Mouse (Mus musculus) layer of hippocampus, postnatal 36 days (tissue): ENCODE measurements around the gene Tceal5. TPM values are rescaled to one million over a fixed set of nuclear protein-coding genes. Genes with fewer than 3 reads are reported as not detected.
"Not testable (repeated sequence)": the region's sequence is repeated elsewhere in the genome, so short reads cannot be mapped to it uniquely, and the experiment has no call there.

ENCODE experiments used
- DNase-seq, 2 experiments: peaks; one replicate each; pipeline ENCODE4 v3.0.0; 2022
- total RNA-seq, 2 experiments: library from RNA; stranded (reverse); gene quantifications; 2 replicates each; pipeline ENCODE4 v1.2.3; 2021

The Tceal5 gene
- 100 to 1,000 TPM in 1 of 2 experiments, 10 to 100 TPM in 1; 98.7 to 127 TPM for total RNA-seq

DNA sequence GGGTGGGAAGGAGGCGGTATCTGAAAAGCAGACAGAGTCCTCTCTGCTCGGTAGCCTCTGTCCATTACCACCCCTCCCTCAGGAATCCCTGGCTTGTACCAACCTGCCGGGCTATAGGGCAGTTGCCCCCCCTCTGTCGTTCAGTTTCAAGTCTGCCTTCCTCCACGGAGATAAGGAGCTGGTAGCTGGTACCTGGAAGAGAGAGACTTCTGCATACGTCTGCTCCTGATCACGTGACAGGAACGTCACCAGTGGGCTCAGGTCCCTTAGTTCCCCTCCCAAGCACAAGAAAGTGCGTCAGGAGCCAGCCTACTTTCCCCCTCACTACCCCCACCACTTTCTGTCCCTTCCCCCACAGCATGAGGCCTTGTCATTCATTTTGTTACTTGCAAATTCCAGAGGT lies at the start of gene Tceal5:
Gene Tceal5, minus strand, starts transcription at position 213 of the 403 bp plus-strand sequence.
- DNase-seq = peak; percentile 27 to 49

DNA sequence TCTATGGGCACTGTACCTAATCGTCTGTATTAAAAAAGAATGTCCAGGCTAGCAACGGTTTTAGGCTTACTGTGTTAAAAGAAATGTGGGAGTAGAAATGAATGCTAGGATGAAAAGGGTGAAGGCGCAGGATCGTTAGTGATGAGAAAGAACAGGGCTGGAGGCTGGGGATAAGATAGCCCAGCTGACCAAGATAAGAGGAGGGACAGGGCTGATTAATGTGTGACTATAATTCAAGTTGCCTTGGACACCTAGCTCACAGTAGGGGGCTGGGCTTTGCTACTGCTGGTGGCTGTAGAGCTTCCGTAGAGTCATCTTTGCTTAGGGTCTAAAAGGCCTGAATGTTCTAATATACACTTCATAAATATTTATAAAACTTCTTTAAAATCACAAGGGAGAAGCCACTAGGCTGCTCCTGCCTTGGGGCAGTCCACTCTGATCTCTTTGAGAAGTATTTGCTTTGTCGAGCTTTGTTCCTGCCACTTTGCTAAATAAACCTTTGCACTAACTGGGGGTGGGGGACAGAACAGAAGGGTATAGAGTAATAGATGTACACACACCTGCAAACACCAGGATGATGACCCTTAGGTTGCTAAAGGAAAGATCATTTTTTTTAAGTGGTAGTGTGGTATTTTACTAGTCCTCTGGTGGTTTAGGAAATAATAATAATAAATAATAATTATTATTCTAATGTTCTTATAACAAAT lies 48.5 kb upstream of the Tceal5 start:
- DNase-seq = no peak

DNA sequence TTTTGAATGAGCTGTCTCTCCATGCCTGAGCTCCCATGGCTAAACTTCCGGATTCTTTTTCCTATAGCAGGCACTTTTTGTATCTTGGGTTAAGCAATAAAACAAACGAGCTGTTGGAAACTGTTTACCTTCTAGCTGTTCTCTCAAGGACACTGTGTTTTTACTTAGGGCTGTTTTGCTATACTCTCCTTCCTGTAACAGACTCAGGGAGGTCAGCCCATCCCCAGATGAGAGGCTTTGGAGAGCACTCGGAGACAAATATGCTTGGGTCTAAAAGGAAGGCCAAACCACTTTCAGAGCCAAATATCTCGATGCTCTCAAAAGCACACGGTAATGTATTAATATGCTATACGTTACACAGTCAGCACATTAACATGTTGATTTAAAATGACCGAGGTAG lies 46.0 kb upstream of the Tceal5 start:
- no peak for DNase-seq

DNA sequence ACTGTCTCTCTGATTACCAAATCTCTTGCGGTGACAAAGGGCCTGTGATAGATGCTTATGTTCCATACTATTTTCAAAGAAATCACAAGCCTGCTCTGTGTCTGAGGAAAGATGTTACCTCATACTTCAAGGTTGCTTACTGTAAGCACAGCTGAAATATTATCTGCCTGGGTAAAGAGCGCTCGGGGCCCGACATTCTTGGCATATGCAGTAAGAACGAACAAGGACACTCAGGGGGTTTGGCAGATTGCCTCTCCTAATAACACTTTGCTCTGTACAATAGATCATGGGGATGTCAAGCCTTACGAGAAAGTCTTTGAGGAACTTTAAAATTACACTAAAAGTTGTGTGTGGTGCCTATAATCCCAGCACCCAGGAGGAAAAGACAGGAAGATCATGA lies 45.1 kb upstream of the Tceal5 start:
- DNase-seq = no peak

DNA sequence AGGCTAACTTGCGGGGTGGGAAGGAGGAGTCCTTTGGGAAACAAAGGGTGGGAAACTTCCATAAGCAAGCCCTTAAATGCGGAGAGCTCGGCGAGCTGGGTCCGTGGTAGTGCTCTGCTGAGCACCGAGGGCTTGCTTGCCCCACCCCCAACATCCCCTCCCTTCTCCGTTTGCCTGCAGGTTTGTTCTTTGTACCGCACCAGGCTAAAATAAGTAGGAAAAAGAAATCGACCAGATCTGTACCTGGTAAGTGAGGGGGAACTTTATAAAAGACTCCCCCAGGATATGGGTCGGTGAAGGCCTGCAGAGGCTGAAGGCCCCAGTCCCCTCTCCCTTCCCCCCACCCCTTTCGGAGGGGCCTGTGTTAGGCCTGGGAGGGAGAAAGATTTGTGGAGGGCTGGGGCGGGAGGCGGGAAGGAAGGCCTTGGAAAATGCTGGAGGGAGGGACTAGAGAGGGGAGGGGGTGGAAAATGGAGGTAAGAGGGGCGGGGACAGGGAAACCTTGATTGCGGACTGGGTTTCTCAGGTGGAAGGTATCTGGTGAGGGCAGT lies 41.9 kb upstream of the Tceal5 start:
- DNase-seq = no peak

DNA sequence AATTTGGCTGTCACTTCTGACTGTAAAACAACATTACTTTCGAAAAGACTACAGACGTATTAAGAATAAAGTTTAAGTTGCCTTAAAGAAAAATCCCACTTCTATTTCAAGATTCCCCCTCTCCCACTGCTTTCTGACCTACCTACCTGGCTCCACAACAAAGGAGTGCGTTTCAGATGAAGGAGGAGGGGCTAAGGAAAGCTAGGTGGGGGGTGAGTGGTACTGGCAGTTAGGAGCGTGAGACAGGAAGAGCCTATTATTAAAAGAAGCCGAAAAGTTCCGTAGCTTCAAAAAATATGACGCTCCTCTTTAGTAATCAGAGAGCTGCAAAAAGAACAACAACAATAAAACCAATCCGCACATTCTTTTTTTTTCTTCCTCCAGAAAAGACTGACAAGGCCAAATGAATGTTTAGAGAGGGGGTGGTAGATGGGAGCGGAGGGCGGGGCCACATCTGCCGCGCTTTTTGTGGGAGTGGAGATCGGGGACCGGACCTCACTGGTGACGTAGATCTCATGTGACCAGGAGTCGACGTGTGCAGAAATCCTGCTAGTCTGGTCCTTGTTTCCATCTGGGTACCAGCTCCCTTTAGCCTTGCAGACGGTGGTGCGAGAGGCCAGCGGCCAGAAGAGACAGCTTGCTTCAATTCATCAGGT lies 41.0 kb upstream of the Tceal5 start, which contains the start of gene Tceal9:
Gene Tceal9, plus strand, starts transcription at position 506 of the 656 bp plus-strand sequence.
- DNase-seq = peak; percentile 56 to 62

DNA sequence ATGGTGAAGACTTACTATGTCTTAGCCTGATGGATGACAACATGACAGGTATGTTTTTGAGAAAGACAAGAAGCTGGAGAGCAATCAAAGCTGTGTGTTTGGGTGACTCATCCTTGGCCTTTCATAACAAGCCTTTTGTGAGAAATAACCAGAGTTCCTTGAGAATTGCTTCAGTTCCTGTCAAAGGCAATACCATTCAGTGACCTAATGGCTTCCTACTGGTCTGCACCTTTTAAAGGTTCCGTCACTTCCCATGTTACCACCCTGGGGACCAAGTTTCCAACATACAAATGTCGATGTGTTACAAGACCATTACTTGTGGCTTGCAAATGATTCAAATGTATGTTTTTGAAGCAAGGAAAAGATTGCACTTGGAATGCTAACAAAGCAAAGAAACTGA lies 39.5 kb upstream of the Tceal5 start:
- DNase-seq = no peak

DNA sequence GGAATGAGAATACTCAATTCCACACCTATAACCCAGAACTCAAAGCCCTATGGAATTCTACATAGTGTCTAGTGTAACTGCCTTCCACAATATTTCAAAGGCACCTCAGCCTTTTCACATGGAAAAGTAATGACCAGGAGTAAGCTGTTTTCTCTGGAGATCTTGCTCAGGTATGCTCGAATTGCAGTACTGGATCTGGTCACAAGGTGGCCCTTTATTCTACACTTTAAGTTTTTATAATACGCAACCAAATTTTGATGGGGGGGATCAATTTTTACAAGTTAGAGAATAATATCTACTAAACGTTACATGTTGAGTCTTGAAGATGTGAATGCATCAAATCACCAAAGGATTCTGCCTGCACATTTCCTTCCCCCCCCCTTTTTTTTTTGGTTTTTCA lies 34.4 kb upstream of the Tceal5 start:
- no peak for DNase-seq

DNA sequence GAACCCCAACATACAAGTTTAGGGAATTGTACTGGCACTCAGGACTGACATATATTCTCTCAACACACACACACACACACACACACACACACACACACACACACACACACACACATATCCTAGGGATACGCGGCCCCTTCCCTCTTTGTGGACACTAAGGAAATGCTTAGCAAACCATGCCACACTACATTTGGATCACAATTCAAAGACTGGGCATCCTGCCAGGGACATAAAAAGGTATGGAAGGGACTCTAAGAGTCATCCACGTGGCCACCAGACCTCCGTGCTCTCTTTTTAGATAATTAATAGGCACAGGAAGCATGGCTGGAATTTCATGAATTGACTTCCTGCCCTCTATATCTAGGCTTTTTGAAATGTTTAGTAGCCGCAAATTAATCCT lies 24.1 kb upstream of the Tceal5 start:
- no peak for DNase-seq

DNA sequence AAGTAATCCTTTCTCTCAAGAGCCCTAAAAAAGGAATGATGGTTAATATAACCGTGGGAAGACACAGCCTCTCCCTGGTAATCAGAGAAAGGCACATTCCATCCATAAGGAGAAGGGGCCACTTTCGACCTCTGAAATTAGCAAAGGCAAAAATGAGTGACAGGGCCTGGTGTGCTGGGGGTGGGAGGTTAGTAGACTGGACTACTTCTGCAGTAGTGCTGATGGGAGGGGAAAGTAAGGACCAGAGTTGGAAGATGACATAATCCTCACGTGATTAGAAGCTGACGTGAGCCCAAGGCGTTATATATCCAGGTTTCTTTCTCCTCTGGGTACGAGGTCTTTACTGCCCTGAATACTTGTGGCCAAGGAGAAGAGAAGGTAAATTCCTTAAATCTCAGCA lies 20.0 kb upstream of the Tceal5 start:
- DNase-seq = no peak

DNA sequence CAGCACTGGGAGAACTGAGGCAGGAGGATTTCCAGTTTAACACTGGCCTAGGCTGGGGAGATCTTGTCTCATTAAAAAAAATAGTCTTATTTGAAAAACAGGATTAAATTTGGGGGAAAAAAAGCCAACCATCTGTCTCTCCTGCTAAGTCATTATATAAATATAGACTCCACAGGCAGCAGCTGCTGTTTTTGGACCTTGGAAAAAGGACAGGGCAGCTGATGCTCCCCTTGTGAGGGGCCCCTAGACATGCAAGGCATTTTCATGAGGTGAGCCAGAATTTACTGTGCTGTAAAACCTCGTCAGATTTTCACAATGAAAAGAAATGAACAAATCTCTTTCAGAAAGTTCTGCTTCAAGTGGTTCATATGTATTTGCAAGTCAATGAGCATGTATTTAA lies 12.6 kb upstream of the Tceal5 start:
- DNase-seq = no peak

DNA sequence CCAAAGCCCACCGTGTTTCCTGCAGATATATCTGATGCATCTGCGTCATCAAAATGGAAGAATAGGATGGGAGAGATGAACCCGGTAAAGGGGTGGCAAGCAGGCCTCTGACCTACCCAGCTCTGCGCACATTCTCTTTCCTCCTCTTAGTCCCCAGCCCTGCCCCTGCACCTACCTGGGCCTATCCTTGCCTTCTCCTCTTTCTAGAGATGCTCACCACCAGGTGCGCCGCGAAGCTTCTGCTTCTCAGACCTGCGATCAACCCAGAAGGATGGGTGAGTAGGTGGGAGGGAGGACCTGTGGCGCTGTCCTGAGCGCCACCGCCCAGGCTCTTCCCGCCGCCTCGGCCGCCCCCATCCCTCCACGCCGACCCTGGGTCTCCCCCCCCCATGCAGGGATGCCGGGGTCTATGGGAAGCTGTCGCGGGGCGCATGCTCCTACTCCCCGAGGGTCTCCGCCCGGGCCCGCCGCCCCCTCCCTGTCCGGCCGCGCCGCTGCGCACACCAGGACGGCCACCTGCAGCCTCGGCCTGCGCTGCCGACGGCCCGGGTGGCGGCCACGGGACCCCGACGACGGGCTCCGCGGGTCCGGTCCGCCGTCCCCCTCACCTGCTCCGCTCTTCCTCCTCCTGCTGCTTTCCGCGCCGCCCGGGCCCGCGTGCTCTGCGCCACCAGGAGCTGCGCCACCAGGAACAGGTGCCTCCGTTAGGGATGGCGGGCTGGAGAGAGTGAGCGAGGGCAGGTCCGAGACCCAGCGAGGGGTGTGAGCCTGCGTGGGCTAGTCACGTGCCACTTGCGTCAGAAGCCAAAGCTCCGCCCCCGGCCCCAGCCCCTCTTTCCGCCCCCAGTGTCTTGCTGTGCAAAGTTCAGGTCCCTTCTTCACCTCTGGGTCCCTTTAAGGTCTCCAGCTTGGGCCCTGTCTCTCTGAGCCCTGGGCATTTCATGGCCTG lies 11.3 kb upstream of the Tceal5 start, which contains the start of the genes Tceal7 and Bex1:
Gene Tceal7, plus strand, starts transcription at position 51 of the 949 bp plus-strand sequence.
Gene Bex1, minus strand, starts transcription at position 785 of the 949 bp plus-strand sequence.
- DNase-seq = not testable (repeated sequence)

DNA sequence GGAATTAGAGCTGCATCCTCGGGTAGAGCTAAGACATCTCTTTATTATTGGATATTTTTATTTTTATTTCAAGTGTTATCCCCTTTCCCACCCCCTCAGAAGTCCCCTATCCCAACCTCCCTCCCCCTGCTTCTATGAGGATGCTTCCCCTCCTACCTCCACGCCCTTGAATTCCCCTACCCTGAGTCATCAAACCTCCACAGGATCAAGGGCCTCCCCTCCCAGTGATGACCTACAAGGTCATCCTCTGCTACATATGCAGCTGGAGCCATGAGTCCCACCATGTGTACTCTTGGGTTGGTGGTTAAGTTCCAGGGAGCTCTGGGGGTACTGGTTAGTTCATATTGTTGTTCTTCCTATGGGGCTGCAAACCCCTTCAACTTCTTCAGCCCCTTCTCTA lies 9.7 kb upstream of the Tceal5 start:
- no peak for DNase-seq

DNA sequence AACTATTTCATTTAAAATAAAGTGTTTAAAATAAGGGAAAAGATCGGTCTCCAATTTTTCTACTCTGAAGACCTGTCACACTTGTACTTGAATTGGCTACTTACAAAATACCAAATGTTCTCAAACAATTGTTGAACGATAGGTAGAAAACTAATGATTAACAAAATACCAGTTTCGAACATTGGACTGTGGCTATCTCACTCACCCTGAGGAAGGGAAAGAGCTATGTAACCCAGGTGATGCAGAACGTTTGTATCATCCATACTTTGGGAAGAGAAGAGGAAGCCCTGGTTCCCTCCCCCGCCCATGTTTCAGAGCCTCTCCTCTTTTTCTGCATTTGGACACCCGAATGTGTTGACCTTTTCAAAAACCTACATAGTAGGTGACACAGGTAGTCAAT lies 730 bp upstream of the Tceal5 start:
- DNase-seq = no peak

DNA sequence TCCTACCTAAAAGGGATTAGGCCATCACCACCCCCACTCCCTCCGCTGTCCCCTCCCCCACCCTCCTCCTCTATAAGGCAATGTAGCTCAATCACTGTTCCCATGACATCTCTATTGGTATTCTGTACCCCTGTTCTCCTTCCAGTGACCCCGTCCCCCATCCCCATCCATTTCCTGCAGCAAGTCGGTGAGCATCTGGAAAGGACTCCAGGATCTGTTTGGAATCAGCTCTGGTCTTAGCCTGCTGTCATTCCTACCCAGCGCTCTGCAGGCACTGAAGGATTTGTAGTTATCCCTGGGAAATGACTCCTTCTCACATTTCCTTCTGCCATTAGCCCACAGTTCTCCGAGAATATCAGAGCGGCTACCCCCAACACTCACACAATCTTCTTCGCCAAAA lies 419 bp downstream of the Tceal5 start:
- peak in 1 of 2 experiments; percentile 4 for DNase-seq

DNA sequence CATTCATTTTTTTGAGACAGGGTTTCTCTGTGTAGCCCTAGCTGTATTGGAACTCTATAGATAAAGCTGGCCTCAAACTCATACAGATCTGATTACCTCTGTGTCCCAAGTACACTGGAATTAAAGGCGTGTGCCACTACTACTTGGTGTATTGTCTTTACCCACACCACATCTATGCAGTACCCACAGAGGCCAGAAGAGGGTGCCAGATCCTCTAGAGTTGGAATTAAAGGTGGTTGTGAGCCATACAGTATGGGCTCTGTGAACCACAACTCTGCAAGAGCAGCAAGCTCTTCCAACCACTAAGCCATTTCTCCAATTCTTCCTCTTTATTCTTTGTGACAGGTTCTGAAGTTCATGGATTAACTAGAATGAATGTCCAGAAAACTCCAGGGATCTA lies 6.8 kb downstream of the Tceal5 start:
- DNase-seq = no peak

DNA sequence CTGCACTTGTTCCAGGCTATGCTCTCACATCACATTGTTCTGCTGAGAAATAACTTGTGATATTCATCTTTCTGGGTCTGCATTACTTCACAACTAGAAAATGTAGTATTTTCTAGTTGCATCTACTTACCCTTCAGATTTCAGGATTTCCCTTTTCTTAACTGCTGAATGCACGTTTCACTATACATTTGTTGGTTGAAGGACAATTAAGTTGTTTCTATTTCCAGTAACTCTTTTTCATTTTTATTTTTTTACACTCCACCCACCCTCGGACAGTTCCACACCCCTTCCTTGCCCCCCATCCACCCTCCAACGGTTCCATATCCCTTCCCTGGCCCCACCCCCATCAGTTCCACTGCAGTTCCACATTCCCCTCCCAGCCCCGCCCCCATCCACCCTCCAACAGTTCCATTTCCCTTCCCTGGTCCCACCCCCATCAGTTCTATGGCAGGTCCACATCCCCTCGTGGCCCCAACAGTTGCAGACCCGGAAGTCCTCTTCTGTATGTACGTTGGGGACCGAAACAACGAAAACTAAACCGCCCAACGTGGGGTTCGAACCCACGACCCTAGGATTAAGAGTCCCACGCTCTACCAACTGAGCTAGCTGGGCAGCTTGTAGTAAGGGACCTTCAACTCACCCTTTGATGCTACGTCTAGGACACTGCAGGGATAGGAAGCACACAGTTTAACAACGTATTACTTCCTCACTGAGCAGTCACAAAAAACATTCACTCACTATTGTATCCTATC lies 8.3 kb downstream of the Tceal5 start:
- no peak for DNase-seq

DNA sequence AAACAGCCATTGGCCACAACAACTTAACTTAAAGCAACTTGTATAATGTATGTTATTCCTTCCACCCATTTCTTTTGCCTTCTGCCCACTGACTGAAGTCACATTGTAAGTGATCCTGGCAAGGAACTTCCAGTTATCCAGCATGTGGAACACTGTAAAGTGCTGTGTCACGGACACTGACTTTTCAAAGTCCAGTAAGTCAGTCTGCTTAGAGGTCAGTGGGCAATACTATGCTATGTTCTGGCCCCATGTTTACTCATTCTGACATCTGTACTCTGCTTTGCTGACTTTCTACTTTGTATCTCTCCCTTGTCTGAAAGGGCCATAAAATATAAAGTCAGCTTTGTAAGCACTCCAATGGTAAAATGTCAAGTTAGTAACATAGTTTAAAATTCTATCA lies 20.6 kb downstream of the Tceal5 start:
- DNase-seq = no peak

DNA sequence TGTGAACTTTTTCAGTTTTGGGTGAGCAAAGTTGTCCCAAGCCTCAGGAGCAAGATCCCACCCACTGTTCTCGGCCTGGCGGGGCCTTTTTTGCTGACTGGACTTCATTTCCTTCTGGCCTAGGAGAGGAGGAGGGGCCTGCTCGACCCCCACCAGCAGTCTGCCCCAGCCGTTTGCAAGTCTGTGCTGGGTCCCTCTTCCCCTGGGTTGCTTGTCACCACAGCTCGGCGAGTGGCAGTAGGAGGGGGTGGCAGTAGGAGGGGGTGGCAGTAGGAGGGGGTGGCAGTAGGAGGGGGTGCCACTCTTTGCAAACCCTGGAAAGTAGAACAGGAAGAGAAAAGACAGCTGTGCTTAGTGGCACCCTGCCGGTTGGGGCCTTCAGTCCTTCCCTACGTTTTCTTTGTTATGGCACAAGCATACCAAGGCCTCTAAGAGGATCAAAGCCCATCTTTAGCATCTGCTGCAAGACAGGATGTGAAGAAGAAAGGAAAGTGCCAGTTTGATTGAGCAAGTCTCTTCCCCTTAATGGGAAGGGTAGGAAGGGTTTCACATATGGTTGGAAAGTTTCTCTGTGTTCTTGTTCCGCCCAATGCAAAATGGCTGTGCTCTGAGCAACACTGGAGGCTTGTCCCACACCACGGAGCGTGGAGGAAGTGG lies 22.7 kb downstream of the Tceal5 start:
- DNase-seq = no peak

DNA sequence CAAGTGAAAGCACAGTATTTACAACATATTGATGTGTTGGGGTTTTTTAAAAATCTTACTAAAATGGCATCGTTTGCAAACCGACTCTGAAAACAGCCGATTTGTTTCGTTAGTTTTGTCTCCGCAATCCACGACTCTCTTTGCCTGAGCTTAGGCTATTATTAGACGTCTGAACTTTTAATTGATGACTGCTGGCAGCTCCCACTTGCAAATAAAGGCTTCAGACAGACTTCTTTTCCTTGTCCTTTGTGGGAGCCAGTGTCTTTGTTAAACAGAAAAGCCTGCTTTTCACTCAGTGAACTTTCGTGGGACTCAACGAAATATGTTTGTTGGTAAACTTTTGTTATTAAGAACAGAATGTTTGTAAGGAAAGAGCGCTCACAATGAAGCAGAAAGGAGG lies 30.9 kb downstream of the Tceal5 start:
- no peak for DNase-seq

DNA sequence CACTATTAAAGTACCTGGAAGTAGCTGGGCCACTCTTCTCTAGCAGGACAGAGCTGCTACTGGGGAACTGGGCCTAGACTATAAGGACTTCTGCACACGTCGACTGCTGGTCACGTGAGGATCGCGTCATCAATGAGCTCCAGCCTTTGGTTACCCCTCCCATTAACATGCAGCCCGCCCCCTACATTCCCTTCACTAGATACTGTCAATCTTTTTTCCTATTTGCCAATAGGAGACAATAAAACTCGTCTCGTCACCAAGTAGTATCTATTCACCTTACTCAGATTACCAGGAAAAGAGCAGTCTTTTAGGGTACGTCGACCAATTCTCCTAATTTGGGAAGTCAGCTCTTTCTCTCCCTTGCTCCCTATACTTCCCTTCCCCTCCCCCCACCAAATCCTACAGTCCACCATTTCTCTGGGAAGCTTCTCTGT lies 31.5 kb downstream of the Tceal5 start, which contains the start of gene Tceal8:
Gene Tceal8, minus strand, starts transcription at position 225 of the 434 bp plus-strand sequence.
- DNase-seq = peak; percentile 62
